Mouse (Mus musculus) monocyte, adult 5-6 weeks (primary cell): ENCODE data around the gene Arl14ep. TPM values are rescaled to one million over a fixed set of nuclear protein-coding genes. Genes with fewer than 3 reads are reported as not detected.
"Not testable (repeated sequence)": the region's sequence is repeated elsewhere in the genome, so short reads cannot be mapped to it uniquely, and the experiment has no call there.

ENCODE experiments used
- ATAC-seq: fragments of 153-309, 156-312 bp; replicated peaks from 2 replicates; pipeline ENCODE4 v1.8.0; 2017; ENCODE audit warnings: mild to moderate bottlenecking; ENCODE audit not compliant: low TSS enrichment, insufficient number of reproducible peaks, severe bottlenecking, poor library complexity, low FRiP score
- total RNA-seq: library from RNA; stranded (forward); fragments of 200-1000, 200-491, 200-594 nt; gene quantifications from 3 replicates; pipeline ENCODE4 v1.2.3, GENCODE M21; 2017

Arl14ep gene
- 25.8 to 28.6 TPM (median 27.7 TPM) in 3 replicates for total RNA-seq

DNA sequence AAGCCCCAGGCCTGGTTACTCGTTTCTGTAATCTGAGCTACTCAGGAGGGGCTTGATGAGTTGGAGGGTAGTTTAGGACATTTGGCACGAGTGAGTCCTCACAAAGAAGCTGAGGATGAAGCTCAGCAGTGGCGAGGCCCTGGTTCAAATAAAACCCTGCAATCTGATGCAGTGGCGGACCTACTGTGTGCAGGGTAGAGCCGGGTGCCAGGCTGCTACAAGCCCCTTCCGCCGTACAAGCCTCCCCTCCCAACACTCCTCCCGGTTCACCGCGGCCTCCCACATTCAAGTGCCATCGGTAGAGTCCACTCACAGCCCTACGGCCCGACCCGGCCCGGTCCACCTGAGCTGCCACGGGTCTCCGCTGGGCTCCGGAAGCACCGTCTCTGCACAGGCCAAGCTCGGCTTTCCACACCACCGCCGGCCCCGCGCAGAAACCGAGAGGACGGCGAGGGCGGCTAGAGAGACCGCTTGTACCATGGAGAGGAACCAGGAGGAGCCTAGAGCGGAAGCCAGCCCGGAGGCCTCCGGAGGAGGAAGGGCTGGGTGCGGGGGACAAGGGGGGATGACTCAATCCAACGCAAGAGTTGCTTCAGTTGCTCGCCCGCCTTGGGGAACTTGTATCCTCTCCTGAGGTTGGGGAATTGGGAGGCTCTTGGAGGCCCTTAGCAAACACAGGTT, at the start of gene Arl14ep:
TSS of gene Arl14ep (minus strand) at position 466 of the 681 bp plus-strand sequence.
- ATAC-seq = peak; percentile 96

DNA sequence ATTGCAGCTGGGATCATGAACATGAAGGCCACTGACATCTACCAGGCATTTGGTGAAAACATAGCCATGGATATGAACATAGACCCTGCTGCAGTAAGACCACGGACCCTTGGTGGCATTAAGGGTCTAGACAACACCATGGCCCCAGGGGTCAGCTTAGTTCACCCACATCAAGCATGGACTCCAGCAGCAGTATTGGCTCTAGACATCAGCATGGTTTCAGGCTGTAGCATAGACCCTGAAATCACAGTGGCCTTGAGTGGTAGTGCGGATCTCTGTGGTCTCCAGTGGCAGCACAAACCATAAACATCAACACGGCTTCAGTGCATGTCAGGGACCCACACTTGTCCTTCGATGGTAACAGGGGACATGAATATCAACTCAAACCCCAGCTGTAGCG, 48.5 kb upstream of the Arl14ep start:
- ATAC-seq = no peak

DNA sequence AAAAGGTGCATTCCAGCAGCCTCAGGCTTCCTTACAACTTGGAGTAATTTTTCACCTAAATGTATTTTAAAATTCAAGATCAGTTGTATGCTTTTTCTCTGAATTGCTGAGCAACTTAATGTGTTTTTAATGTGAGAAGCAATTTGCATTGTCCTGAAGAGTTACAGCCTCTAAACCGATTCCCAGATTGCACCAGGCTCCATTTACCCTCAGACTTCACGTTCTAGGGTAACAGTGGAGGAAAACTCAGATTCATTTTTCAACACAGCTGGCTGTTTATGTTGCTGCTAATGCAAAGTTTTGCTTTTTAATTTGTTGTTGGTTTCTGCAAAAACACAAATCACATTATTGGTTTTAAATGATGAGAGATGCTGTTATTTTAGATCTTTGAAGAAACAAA, 45.1 kb upstream of the Arl14ep start:
- ATAC-seq = no peak

DNA sequence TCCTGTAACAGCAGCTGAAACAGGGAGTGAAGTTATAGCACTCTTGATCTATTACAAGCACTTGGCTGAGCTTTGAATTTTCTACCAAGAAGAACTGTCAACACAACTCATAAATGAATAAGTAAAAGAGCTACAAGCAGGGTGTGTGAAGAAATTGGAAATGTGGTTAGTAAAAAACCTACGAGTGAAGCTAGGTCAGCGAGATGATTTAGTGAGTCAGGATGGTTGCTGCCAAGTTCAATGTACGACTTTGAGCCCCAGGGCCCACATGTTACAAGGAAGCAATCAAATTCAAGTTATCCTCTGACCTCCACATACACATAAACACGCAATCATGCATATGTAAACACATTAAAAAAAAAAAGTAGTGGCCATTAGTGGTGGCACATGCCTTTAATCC, 38.9 kb upstream of the Arl14ep start:
- ATAC-seq = no peak

DNA sequence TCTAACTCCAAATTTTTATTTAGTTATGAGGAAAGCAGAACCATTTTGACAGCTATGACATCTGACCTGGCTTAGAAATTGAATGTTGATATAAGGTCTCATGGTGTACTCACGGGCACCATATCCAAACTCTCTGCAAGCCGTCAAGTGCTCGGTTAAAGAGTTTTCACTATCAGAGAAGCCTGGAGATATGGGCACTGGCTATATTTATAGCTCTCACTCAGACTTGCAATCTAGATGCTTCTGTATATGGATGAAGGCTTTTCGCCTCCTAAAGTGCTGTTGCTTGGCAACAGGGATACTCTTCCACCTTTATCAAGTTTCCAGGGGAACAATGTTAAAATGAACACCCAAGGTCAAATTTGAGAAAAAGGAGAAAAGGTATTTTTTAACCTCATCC, 38.1 kb upstream of the Arl14ep start:
- ATAC-seq = no peak

DNA sequence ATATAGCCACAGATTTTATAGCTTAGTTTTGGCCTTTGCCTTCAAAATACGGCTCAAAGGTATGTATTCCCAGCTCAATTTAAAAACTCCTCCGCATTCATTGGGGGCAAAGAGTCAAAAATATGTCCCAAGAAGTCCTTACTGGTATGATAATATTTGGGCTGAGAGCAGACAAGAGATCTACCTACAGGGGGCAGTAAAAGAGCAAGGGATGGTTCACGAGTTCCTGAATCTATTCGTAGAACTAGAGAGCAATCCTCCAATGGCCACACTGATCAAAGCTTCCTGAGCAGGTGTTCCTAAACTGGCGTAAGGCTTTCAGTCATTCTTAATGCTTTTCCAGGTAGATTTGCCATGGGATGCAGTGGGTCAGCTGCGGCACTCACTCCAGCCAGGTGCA, 35.9 kb upstream of the Arl14ep start:
- ATAC-seq = no peak

DNA sequence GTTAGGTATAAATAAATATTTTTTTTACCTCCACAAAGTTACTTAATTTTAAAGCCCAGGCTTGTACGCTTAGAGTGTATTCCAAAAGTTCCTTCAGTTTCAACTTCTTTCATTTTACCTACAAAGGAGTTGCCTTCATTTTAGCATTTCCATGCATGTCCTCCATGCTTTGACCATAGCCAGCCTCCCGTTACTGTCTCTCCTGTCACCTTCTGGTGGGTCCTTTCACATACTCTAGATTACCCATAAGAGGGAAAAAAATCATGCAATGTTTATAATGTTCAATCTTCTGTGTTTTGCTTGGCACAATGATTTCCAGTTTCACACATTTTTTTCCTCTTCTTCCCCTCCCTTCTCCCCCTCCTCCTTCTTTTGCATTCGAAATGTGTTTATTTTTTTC, 32.2 kb upstream of the Arl14ep start:
- ATAC-seq = no peak

DNA sequence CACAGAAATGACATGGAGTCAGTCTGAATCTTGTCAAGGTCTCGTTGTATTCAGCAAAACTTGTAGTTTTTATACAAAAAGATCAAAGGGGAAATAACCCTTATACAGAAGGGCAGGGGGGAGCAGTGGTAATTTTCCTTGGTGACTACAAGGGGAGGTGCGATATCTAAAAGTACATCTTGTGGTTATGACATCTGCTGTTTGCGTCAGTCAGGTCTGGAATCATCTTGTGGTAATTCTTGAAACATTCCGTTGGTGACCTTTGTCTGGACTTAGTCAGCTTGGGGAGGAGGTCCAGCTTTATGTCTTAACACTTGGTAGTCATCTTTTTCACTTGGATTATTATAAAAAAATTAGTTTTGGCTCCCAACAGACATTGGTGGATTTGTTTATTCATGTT, 31.7 kb upstream of the Arl14ep start:
- not testable (repeated sequence) for ATAC-seq

DNA sequence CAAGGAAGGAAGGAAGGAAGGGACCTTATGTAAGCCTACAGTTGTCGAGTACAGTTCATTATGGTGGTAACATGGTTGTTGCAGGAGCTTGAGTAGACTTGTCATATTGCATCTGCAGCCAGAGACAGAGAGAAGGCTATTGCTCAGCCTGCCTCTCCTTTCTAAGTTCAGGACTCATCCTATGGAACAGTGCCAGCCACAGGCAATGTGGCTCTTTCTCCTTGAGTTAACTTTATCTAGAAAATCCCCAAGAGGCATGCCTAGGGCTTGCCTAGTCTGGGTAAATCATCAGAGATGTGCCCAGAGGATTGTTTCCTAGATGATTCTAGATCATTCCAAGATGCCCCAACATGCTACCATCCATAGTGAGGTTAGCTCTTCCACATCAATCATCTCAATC, 17.0 kb upstream of the Arl14ep start:
- ATAC-seq = no peak

DNA sequence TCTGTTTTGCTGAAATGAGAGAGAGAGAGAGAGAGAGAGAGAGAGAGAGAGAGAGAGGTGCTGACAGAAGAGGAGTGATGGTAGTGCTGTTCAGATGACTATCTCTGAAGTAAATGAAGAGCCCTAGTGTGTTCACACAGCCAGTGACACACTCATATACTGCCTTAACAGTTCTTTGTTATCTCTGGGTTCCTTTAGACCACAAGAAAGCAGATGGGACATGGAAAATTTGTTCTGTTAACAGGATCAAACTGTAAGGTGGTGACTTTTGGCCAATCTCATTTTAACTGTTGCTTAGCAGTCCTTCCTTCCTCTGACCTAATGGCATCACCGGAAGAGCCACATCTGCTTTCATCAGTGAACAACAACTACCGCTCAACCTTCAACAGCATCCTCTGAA, 10.7 kb upstream of the Arl14ep start:
- no peak for ATAC-seq

DNA sequence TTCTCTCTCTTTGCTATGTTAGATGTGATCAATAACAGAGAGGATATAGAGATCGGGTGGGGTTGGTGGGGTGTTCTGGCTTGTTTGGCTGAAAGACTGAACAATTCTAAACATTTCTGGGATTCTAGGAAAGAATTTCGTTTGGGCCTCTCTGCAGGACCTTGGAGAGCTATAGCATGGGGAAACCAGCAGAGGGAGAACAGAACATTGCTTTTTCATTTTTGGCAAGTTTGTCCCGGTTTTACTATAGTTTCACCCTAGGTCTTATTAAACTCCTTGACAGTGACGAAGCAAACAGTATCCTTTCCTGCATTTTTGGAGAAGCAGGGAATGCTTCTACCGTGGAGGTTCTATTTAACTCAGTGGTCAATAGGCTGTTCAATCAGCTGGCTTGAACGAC, 8.3 kb upstream of the Arl14ep start:
- ATAC-seq = no peak

DNA sequence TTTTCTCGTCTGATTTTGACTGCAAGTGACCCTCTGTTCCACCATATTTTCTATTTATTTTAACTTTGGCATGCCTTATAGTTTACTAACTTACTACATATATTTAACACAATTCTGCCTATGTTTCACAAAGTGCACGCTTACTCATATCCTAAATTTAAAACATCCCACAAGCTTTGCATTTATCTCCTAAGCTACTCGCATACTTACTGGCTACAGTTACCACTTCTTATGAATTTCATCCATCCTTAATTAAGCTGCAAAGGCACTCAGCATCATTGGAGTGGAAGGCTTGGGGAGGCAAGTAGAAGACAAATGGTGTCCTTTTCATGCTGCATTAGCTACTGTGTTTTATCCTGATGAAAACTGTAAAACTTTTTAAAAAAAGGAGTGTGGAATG, 2.2 kb upstream of the Arl14ep start:
- ATAC-seq = no peak

DNA sequence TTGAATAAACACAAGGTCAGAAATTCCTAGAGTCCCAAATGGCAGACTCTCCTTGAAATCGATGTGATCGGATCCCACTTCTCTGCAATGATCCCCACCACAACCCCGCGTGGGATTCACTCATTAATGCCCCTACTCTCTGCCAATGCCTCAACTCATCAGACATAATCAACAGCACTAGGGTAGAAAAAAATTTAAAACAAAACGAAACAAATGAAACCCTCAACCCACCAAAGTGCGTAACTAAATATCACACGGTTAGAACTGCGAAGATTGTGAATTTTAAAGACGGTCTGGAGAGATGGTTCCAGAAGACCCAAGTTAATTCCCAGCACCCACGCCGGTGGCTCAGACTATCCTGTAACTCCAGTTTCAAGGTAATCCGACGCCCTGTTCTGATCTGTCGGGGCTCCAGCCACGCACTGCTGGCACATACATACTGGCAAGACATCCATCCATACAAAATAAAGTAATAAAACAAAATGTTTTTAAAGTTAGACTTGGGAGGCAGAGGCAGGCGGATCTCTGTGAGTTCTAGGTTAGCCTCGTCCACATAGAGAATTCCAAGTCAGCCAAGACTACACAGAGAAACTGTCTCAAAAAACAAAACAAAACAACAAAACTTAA, 779 bp downstream of the Arl14ep start:
- no peak for ATAC-seq

DNA sequence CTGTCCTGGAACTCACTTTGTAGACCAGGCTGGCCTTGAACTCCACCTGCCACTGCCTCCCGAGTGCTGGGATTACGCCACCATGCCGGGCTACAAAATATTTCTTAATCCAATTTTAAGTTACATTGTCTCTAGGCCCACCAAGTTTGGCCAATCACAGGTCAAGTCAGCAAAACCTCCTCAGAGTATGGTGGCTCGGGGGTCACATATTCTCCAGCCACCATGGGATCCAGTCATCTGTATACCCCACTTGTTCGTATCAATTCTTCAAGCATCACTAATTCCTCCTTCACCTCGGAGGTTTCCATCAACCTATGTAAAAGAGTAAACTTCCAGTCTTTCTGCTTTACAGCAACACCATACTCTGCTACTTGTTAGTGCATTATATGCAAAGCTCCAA, 1.4 kb downstream of the Arl14ep start:
- no peak for ATAC-seq

DNA sequence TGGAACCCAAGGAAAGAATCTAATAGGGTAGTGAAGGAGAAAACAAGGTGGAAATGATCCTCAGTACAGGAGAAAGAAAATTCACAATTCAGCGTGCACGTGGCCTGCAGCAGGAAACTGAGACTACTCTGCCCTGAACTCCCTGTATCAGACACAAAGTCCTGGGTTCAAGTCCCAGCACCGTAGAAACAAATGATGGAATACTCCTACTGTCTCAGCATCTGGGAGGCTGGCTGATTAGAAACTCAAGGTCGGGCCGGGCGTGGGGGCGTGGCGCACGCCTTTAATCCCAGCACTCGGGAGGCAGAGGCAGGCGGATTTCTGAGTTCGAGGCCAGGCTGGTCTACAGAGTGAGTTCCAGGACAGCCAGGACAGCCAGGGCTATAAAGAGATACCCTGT, 3.3 kb downstream of the Arl14ep start:
- no peak for ATAC-seq

DNA sequence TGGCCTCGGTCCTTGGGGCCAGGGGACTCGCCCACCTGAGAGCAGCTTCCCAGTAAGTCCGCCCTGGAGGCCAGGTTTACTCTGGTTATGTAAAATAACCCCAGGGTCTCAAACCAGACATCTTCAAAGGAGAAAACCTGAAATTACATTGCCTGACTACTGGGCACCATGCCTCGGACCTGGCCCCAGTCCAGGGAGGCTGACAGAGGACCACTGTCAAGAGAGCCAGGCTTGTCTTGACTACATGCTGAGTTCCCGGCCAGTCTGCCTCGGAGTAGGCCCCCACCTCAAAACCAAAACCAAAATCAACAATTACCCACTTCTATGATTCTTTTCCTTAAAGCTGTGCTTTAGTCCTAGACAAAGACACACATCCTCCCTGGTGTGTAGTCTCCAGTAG, 5.9 kb downstream of the Arl14ep start:
- no peak for ATAC-seq

DNA sequence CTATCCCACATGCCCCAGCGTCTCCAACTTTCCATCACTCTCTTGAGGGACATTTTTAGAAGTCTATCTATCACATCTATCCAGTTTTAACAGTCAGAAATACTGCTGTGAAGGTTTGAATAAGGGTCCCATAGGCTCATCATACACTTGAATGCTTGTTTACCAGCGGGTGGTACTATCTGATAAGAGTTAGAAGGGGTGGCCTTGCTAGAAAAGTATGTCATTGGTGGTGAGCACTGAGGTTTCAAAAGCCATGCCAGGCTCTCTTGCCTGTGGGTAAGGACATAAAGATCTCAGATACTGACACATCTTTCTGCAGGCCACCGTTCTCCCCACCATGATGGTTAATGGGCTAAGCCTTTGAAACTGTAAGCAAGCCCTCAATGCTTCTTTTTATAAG, 10.7 kb downstream of the Arl14ep start:
- no peak for ATAC-seq

DNA sequence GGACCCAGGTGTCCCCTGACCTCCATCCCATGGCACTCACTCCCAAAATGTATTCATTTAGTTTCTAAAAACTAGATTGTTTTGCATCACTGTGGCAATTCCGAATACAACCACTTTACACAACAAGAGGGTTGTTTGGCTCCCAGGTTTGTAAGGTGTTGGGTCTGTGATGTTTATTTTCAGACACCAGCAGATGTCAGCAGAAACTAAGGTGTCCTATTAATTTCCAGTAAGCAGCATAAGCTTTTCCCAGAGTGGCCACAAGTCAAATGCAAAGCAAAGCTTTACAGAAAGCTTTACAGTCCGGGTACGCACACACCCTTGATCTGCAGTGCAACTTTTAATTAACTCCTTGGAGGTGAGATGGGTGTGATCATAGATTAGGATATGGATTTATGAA, 12.6 kb downstream of the Arl14ep start:
- ATAC-seq = no peak

DNA sequence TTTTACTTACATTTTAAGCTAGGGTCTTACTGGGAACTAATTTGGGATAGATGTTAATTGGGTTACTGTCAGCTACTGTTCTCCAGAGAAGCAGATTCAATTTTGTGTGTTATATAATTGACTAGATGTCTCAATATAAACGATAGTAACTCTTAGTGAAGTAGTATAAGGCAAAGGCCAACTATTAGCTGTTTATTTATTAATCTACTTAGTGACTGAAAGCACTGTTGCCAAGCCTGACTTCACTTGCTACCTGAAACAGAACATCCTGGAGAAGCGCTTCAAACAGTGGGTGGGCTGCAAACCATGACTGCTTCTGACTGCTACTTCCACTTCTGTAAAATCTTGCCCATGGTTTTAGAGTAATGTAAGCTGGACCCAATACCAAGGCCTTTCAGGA, 13.2 kb downstream of the Arl14ep start:
- ATAC-seq = no peak

DNA sequence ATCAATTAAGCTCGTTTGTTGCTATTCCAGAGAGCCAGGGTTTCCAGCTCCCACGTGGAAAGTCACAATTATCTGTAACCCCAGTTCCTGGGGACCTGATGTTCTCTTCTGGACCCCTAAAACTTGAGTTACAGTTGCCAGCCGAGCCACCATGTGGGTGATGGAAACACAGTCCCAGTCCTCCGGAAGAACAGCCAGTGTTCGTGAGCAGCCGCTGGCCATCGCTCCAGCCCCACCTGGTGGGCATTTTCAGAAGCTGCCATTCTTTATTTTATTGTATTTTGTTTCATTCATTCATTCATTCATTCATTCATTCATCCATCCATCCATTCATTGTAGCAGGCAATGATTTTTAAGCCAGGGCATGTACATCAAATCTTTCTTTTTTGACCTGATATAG, 14.0 kb downstream of the Arl14ep start:
- ATAC-seq = no peak

DNA sequence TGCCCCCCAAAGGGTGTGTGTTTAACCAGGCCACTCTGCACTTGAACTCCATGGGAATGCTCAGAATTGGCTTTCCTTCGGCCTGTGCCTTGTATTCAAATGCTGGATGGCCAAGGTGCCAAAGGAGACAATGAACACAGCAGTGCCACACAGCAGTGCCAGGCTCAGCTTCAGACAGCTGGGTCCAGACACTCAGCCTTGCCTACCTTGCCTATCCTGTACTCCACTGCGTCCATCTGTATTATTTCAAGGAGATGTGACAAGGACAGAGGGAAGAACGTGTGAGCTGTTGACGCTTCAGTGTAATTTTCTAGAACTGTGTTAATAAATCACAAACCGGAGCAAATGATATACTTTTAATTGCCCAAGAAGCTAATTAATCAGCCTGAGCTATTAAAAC, 14.8 kb downstream of the Arl14ep start:
- ATAC-seq = no peak
